Mouse (Mus musculus) adrenal gland, postnatal 36 days (tissue): ENCODE data around the gene Rftn2. TPM values are rescaled to one million over a fixed set of nuclear protein-coding genes. Genes with fewer than 3 reads are reported as not detected.

Source experiments
- DNase-seq, 2 experiments: peaks; one replicate each; pipeline ENCODE4 v3.0.0; 2021; ENCODE audit warnings: mixed read lengths in 1 of 2
- total RNA-seq, 2 experiments: library from RNA; stranded (reverse); gene quantifications; 2 replicates each; pipeline ENCODE4 v1.2.3; 2021

Gene Rftn2
- total RNA-seq, 2 experiments from 2014 or later = 18.2 to 21.9 TPM

- DNase-seq = peak in 1 of 2 experiments; percentile 50
Measured at GRCm38 (mm10) chr1:55211081-55211480, 15.5 kb downstream of the Rftn2 start.

- DNase-seq = peak in 1 of 2 experiments; percentile 49
Measured at GRCm38 (mm10) chr1:55210202-55210965, 16.2 kb downstream of the Rftn2 start.

GRCm38 (mm10) chr1:55208500-55209140, 18.0 kb downstream of the Rftn2 start:
- DNase-seq = no peak

GRCm38 (mm10) chr1:55207561-55207960, 19.0 kb downstream of the Rftn2 start:
- DNase-seq = peak; percentile 58 to 74

- no peak for DNase-seq
Measured at GRCm38 (mm10) chr1:55205808-55206327, 20.7 kb downstream of the Rftn2 start.

GRCm38 (mm10) chr1:55201850-55202752, 24.5 kb downstream of the Rftn2 start:
- DNase-seq = peak; percentile 74 to 77

GRCm38 (mm10) chr1:55198719-55199118, 27.9 kb downstream of the Rftn2 start:
- no peak for DNase-seq

GRCm38 (mm10) chr1:55196327-55197003, 30.1 kb downstream of the Rftn2 start:
- DNase-seq = peak in 1 of 2 experiments; percentile 56

- DNase-seq = no peak
Measured at GRCm38 (mm10) chr1:55195021-55195420, 31.6 kb downstream of the Rftn2 start.

GRCm38 (mm10) chr1:55194064-55194915, 32.3 kb downstream of the Rftn2 start:
- peak; percentile 55 to 65 for DNase-seq

GRCm38 (mm10) chr1:55193316-55193715, 33.3 kb downstream of the Rftn2 start:
- DNase-seq = peak; percentile 71 to 77

GRCm38 (mm10) chr1:55192824-55193223, 33.8 kb downstream of the Rftn2 start:
- peak; percentile 59 to 70 for DNase-seq

GRCm38 (mm10) chr1:55192015-55192414, 34.6 kb downstream of the Rftn2 start:
- no peak for DNase-seq

- no peak for DNase-seq
Measured at GRCm38 (mm10) chr1:55186592-55187210, 39.9 kb downstream of the Rftn2 start.

- DNase-seq = no peak
Measured at GRCm38 (mm10) chr1:55185718-55186117, 40.9 kb downstream of the Rftn2 start.

GRCm38 (mm10) chr1:55182392-55182791, 44.2 kb downstream of the Rftn2 start:
- no peak for DNase-seq

GRCm38 (mm10) chr1:55179917-55180566, 46.5 kb downstream of the Rftn2 start:
- no peak for DNase-seq

- no peak for DNase-seq
Measured at GRCm38 (mm10) chr1:55174558-55175034, 52.0 kb downstream of the Rftn2 start.
